Mouse (Mus musculus) liver, embryonic 16.5 days (tissue): Measurements from ENCODE around the gene Inpp5k. TPM values are rescaled to one million over a fixed set of nuclear protein-coding genes. Genes with fewer than 3 reads are reported as not detected.

Experiments
- ATAC-seq: fragments of 200-750 bp; cut with Nextera tagmentation; 2 replicates; pipeline ENCODE4 v1.8.0; 2017; ENCODE audit warnings: low read depth, mild to moderate bottlenecking, moderate number of reproducible peaks, moderate library complexity
- H3K27ac ChIP-seq: fragments of 300-500 bp; sonication (generic); 2 replicates; pipeline ENCODE4 v1.5.1; 2014; ENCODE audit warnings: mild to moderate bottlenecking, low read length
- H3K27me3 ChIP-seq: fragments of 300-500 bp; sonication (generic); 2 replicates; pipeline ENCODE4 v1.6.1; 2014; ENCODE audit warnings: low read depth, low read length, mixed read lengths; ENCODE audit not compliant: control insufficient read depth, insufficient read depth
- H3K36me3 ChIP-seq: fragments of 300-500 bp; sonication (generic); 2 replicates; pipeline ENCODE4 v1.6.1; 2014; ENCODE audit warnings: mild to moderate bottlenecking; ENCODE audit not compliant: control insufficient read depth, insufficient read depth
- H3K4me1 ChIP-seq: fragments of 300-500 bp; sonication (generic); 2 replicates; pipeline ENCODE4 v1.6.1; 2014; ENCODE audit warnings: low read depth, low read length, mixed read lengths; ENCODE audit not compliant: control insufficient read depth
- H3K4me2 ChIP-seq: fragments of 300-500 bp; sonication (generic); 2 replicates; pipeline ENCODE4 v1.6.1; 2014; ENCODE audit warnings: low read depth, low read length, mixed read lengths
- H3K4me3 ChIP-seq: fragments of 300-500 bp; sonication (generic); 2 replicates; pipeline ENCODE4 v1.5.1; 2014; ENCODE audit warnings: low read depth, mild to moderate bottlenecking, low read length
- H3K9ac ChIP-seq: fragments of 300-500 bp; sonication (generic); 2 replicates; pipeline ENCODE4 v1.6.1; 2014; ENCODE audit warnings: low read depth, low read length
- H3K9me3 ChIP-seq: fragments of 300-500 bp; sonication (generic); replicated peaks from 2 replicates; pipeline ENCODE4 v1.6.1; 2016; ENCODE audit warnings: low read length; ENCODE audit not compliant: control insufficient read depth
- WGBS: fragments of 180-500 bp; shearing (Covaris S2); extraction: QIAGEN DNeasy Blood & Tissue Kit; methylation state at CpG from one replicate; pipeline ENCODE4 v1.1.7; 2014; ENCODE audit not compliant: insufficient replicate concordance; 5-methylcytosine and 5-hydroxymethylcytosine counted together
- polyA plus RNA-seq: library from polyadenylated mRNA; unstranded; fragments of >200 nt; fragmentation: Nextera tagmentation; extraction: Ambion mirVana; gene quantifications from 2 replicates; pipeline ENCODE4 v1.2.1, GENCODE M21; 2015

Inpp5k gene
- 15.8 and 17.9 TPM in 2 replicates for polyA plus RNA-seq

GRCm38 (mm10) chr11:75630645-75631229, at the start of gene Inpp5k:
TSS of gene Inpp5k (plus strand) at chr11:75630988.
- WGBS, result under 1% methylated on average over 53 of the region's 53 CpGs
- Histone ChIP-seq H3K36me3 (peaks cover 4% of the 10 kb centered on the region; the same call in 1 of the 2 replicates), H3K9ac (peak within 1 kb of the TSS; percentile 80), H3K4me2 (peak within 1 kb of the TSS; percentile 92), H3K9me3 (no peaks in the 10 kb centered on the region), H3K27ac (peak within 1 kb of the TSS; percentile 77), H3K4me1 (peaks cover 18% of the 10 kb centered on the region), H3K27me3 (no peaks in the 10 kb centered on the region), H3K4me3 (peak within 1 kb of the TSS; percentile 78)
- peak; percentile 100 for ATAC-seq

- WGBS, result 74% methylated on average over 7 of the region's 7 CpGs
- Histone ChIP-seq H3K9me3 (no peaks in the 10 kb centered on the region), H3K27me3 (no peaks in the 10 kb centered on the region), H3K4me1 (no peaks in the 10 kb centered on the region), H3K27ac (no peak overlapping the region), H3K4me2 (no peak overlapping the region), H3K4me3 (no peak overlapping the region), H3K36me3 (no peaks in the 10 kb centered on the region), H3K9ac (no peak overlapping the region)
- ATAC-seq, result no peak
Observed at GRCm38 (mm10) chr11:75581495-75582149, 49.2 kb upstream of the Inpp5k start.

- WGBS, result 53% methylated on average over 2 of the region's 2 CpGs
- Histone ChIP-seq H3K4me2 (no peak overlapping the region), H3K4me1 (peaks cover 5% of the 10 kb centered on the region), H3K27me3 (no peaks in the 10 kb centered on the region), H3K27ac (no peak overlapping the region), H3K9me3 (no peaks in the 10 kb centered on the region), H3K4me3 (no peak overlapping the region), H3K9ac (no peak overlapping the region), H3K36me3 (no peaks in the 10 kb centered on the region)
- no peak for ATAC-seq
Observed at GRCm38 (mm10) chr11:75583521-75583920, 47.3 kb upstream of the Inpp5k start.

GRCm38 (mm10) chr11:75585061-75585460, 45.7 kb upstream of the Inpp5k start:
- H3K36me3 ChIP-seq, result no peaks in the 10 kb centered on the region

GRCm38 (mm10) chr11:75585978-75586377, 44.8 kb upstream of the Inpp5k start:
- ATAC-seq, result no peak
- Histone ChIP-seq H3K9me3 (no peaks in the 10 kb centered on the region), H3K27me3 (no peaks in the 10 kb centered on the region), H3K27ac (no peak overlapping the region), H3K4me3 (no peak overlapping the region), H3K9ac (no peak overlapping the region), H3K4me1 (peaks cover 14% of the 10 kb centered on the region), H3K4me2 (no peak overlapping the region), H3K36me3 (no peaks in the 10 kb centered on the region)
- WGBS, result 61% methylated on average over 5 of the region's 5 CpGs

More at GRCm38 (mm10) chr11:75585061-75585460, 45.7 kb upstream of the Inpp5k start:
- no peak for ATAC-seq
- no peaks in the 10 kb centered on the region for H3K9me3 ChIP-seq
- H3K9ac ChIP-seq, result no peak overlapping the region
- no peak overlapping the region for H3K4me2 ChIP-seq
- no peaks in the 10 kb centered on the region for H3K27me3 ChIP-seq
- H3K27ac ChIP-seq, result no peak overlapping the region
- peaks cover 14% of the 10 kb centered on the region for H3K4me1 ChIP-seq
- no peak overlapping the region for H3K4me3 ChIP-seq
- 30% methylated on average over 4 of the region's 4 CpGs for WGBS

GRCm38 (mm10) chr11:75586963-75587362, 43.8 kb upstream of the Inpp5k start:
- Histone ChIP-seq H3K4me1 (peaks cover 14% of the 10 kb centered on the region), H3K4me2 (no peak overlapping the region), H3K9me3 (no peaks in the 10 kb centered on the region), H3K4me3 (no peak overlapping the region), H3K9ac (no peak overlapping the region), H3K36me3 (no peaks in the 10 kb centered on the region), H3K27me3 (no peaks in the 10 kb centered on the region), H3K27ac (no peak overlapping the region)
- 76% methylated on average over 5 of the region's 5 CpGs for WGBS
- no peak for ATAC-seq

- Histone ChIP-seq H3K4me1 (peaks cover 17% of the 10 kb centered on the region), H3K9me3 (no peaks in the 10 kb centered on the region), H3K36me3 (no peaks in the 10 kb centered on the region), H3K4me2 (peak within 1 kb of the TSS; percentile 95), H3K27me3 (no peaks in the 10 kb centered on the region), H3K27ac (peak within 1 kb of the TSS; percentile 72), H3K9ac (peak within 1 kb of the TSS; percentile 87), H3K4me3 (peak within 1 kb of the TSS; percentile 81)
- ATAC-seq, result peak; percentile 93
- 3% methylated on average over 48 of the region's 49 CpGs for WGBS
Observed at GRCm38 (mm10) chr11:75587493-75588284, 43.1 kb upstream of the Inpp5k start, which contains the start of gene Pitpna. TSS of gene Pitpna (plus strand) at chr11:75588097.

- Histone ChIP-seq H3K4me3 (peak overlapping the region; percentile 81), H3K36me3 (no peaks in the 10 kb centered on the region), H3K4me2 (peak overlapping the region; percentile 95), H3K9ac (peak overlapping the region; percentile 87), H3K27me3 (no peaks in the 10 kb centered on the region), H3K4me1 (peaks cover 17% of the 10 kb centered on the region), H3K27ac (peak overlapping the region; percentile 72), H3K9me3 (no peaks in the 10 kb centered on the region)
- under 1% methylated on average over 37 of the region's 37 CpGs for WGBS
- ATAC-seq, result peak; percentile 65
Observed at GRCm38 (mm10) chr11:75588285-75588941, 42.4 kb upstream of the Inpp5k start.
